25 mouse cellular contexts compared by ENCODE assay signal in the genomic region with DNA sequence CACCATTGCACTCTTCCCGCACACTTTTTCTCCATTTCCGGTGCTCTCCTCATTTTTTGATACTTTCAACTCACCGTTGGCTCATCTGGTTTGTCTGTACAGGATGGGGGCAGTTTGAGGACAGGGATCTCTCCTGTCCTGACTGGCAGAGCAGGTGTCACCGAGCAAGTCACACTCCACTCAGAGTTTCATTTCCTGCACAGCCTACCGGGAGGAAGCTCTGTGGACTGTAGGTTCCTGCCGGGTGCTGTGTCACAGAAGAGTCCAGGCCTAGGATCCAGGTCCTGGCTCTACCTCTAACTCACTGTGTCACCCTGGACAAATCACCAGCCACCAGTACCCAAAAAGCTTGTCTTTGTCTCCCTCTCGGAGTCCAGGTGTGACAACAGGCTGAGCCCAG. TPM values are rescaled to one million over a fixed set of nuclear protein-coding genes. Genes with fewer than 3 reads are reported as not detected.
DNase-seq lines count a peak whose midpoint lies in the region; ATAC-seq lines count a peak whose summit lies in the region.
"Had no signal": no experiment of that assay in that cellular context is flagged by ENCODE, and none has a peak within 500 bp of the region (broad histone marks: within the 10 kb centered on the region; RNA-seq: fewer than 3 reads in every experiment).

No protein-coding gene starts in this region.

- H3K9me3 ChIP-seq in hindbrain, embryonic 13.5 days = no peaks in the 10 kb centered on the region
- no peaks in the 10 kb centered on the region for H3K9me3 ChIP-seq in hindbrain, embryonic 11.5 days (ENCODE audit: control insufficient read depth, low read length)
- H3K9me3 ChIP-seq in neural tube, embryonic 13.5 days = no peaks in the 10 kb centered on the region
- H3K9me3 ChIP-seq in midbrain, embryonic 11.5 days (ENCODE audit: control insufficient read depth, low read length) = no peaks in the 10 kb centered on the region
- H3K9me3 ChIP-seq: embryonic facial prominence, embryonic 12.5 days; embryonic facial prominence, embryonic 15.5 days; heart, embryonic 10.5 days; heart, embryonic 13.5 days had no signal

- H3K27me3 ChIP-seq in hindbrain, embryonic 13.5 days = peaks cover 83% of the 10 kb centered on the region
- peaks cover 65% of the 10 kb centered on the region for H3K27me3 ChIP-seq in hindbrain, embryonic 11.5 days (ENCODE audit: control insufficient read depth, insufficient read depth, low read length)
- H3K27me3 ChIP-seq in neural tube, embryonic 13.5 days = peaks cover 91% of the 10 kb centered on the region
- H3K27me3 ChIP-seq in midbrain, embryonic 11.5 days (ENCODE audit: control insufficient read depth, insufficient read depth, low read length) = peaks cover 56% of the 10 kb centered on the region

- ATAC-seq in hindbrain, embryonic 13.5 days (ENCODE audit: low FRiP score) = no peak
- ATAC-seq in hindbrain, embryonic 11.5 days (ENCODE audit: low FRiP score) = no peak
- ATAC-seq in neural tube, embryonic 13.5 days (ENCODE audit: low read depth) = no peak
- ATAC-seq in granulocyte monocyte progenitor cell, adult 5-6 weeks (replicated peaks; ENCODE audit: poor library complexity, severe bottlenecking) = peak; percentile 64
- no peak for ATAC-seq in midbrain, embryonic 11.5 days (ENCODE audit: low FRiP score)
- ATAC-seq: activated CD4-positive, CD25-positive, alpha-beta regulatory T cell, adult 4 months; CD4-positive, CD25-positive, alpha-beta regulatory T cell, adult 4 months; forebrain, embryonic 14.5 days had no signal

- WGBS in hindbrain, embryonic 13.5 days = 70% methylated on average over 7 of the region's 7 CpGs
- WGBS in hindbrain, embryonic 11.5 days = 66% methylated on average over 7 of the region's 7 CpGs
- WGBS in neural tube, embryonic 13.5 days = 69% methylated on average over 7 of the region's 7 CpGs
- WGBS in midbrain, embryonic 11.5 days = 71% methylated on average over 7 of the region's 7 CpGs

- no peak overlapping the region for H3K4me3 ChIP-seq in hindbrain, embryonic 13.5 days
- no peak overlapping the region for H3K4me3 ChIP-seq in hindbrain, embryonic 11.5 days (ENCODE audit: low read depth, low read length)
- no peak overlapping the region for H3K4me3 ChIP-seq in neural tube, embryonic 13.5 days
- no peak overlapping the region for H3K4me3 ChIP-seq in midbrain, embryonic 11.5 days (ENCODE audit: low read depth, low read length)
- H3K4me3 ChIP-seq: embryonic facial prominence, embryonic 12.5 days; embryonic facial prominence, embryonic 15.5 days; heart, adult 2 months; heart, embryonic 10.5 days; heart, embryonic 13.5 days had no signal

- H3K4me1 ChIP-seq in hindbrain, embryonic 13.5 days (replicated peaks) = peaks cover 36% of the 10 kb centered on the region
- H3K4me1 ChIP-seq in hindbrain, embryonic 11.5 days (replicated peaks; ENCODE audit: control insufficient read depth, insufficient read depth, low read length) = peaks cover 7% of the 10 kb centered on the region
- H3K4me1 ChIP-seq in neural tube, embryonic 13.5 days (replicated peaks) = peaks cover 38% of the 10 kb centered on the region
- peaks cover 19% of the 10 kb centered on the region for H3K4me1 ChIP-seq in midbrain, embryonic 11.5 days (ENCODE audit: control insufficient read depth, insufficient read depth, low read length)

- DNase-seq in hindbrain, embryonic 11.5 days (ENCODE audit: low spot score) = no peak
- no peak for DNase-seq in neural tube, embryonic 10.5 days (ENCODE audit: extremely low spot score, low spot score)
- DNase-seq in midbrain, embryonic 11.5 days (ENCODE audit: low spot score, missing footprints) = no peak
- no peak for DNase-seq in urinary bladder, postnatal 25 days (ENCODE audit: low spot score)
- no peak for DNase-seq in thymus, postnatal 10 days (ENCODE audit: low spot score in 2 of 2)
- DNase-seq: adrenal gland, adult 8-10 months; adrenal gland, postnatal 36 days; cerebellum, adult 9-10 months; forebrain, postnatal 0 days; gastrocnemius, postnatal 25 days; heart, adult 2 months; heart, postnatal 14 days; heart, postnatal 4 days; kidney, adult 11 months had no signal

- no peak overlapping the region for H3K4me2 ChIP-seq in hindbrain, embryonic 13.5 days
- H3K4me2 ChIP-seq in hindbrain, embryonic 11.5 days (replicated peaks; ENCODE audit: low read depth, low read length) = no peak overlapping the region
- no peak overlapping the region for H3K4me2 ChIP-seq in neural tube, embryonic 13.5 days
- no peak overlapping the region for H3K4me2 ChIP-seq in midbrain, embryonic 11.5 days
- H3K4me2 ChIP-seq: embryonic facial prominence, embryonic 12.5 days; embryonic facial prominence, embryonic 15.5 days; heart, embryonic 13.5 days had no signal

- no peaks in the 10 kb centered on the region for H3K36me3 ChIP-seq in hindbrain, embryonic 13.5 days
- H3K36me3 ChIP-seq in hindbrain, embryonic 11.5 days (ENCODE audit: control insufficient read depth, insufficient read depth, low read length) = no peaks in the 10 kb centered on the region
- H3K36me3 ChIP-seq in neural tube, embryonic 13.5 days = no peaks in the 10 kb centered on the region
- H3K36me3 ChIP-seq in midbrain, embryonic 11.5 days (ENCODE audit: control insufficient read depth, insufficient read depth, low read length) = no peaks in the 10 kb centered on the region
- H3K36me3 ChIP-seq: embryonic facial prominence, embryonic 12.5 days; embryonic facial prominence, embryonic 15.5 days; heart, embryonic 10.5 days; heart, embryonic 13.5 days had no signal

- peak overlapping the region; percentile 74; the same call in 1 of the 2 replicates for H3K27ac ChIP-seq in hindbrain, embryonic 13.5 days
- H3K27ac ChIP-seq in hindbrain, embryonic 11.5 days (ENCODE audit: low read depth, low read length) = no peak overlapping the region
- 0 out of 2 replicates have a peak overlapping the region, but pooled peaks have one; percentile 53 for H3K27ac ChIP-seq in neural tube, embryonic 13.5 days (replicated peaks)
- no peak overlapping the region for H3K27ac ChIP-seq in midbrain, embryonic 11.5 days (ENCODE audit: low read depth, low read length)
- H3K27ac ChIP-seq: embryonic facial prominence, embryonic 12.5 days; embryonic facial prominence, embryonic 15.5 days; heart, adult 2 months; heart, embryonic 10.5 days; heart, embryonic 13.5 days had no signal

- H3K9ac ChIP-seq in hindbrain, embryonic 13.5 days = no peak overlapping the region
- H3K9ac ChIP-seq in hindbrain, embryonic 11.5 days (ENCODE audit: low read depth, low read length) = no peak overlapping the region
- H3K9ac ChIP-seq in neural tube, embryonic 13.5 days = no peak overlapping the region
- no peak overlapping the region for H3K9ac ChIP-seq in midbrain, embryonic 11.5 days (ENCODE audit: low read length)
- H3K9ac ChIP-seq: embryonic facial prominence, embryonic 12.5 days; embryonic facial prominence, embryonic 15.5 days; heart, embryonic 13.5 days had no signal

RNA-seq across cellular contexts. Expression of gene Cdh22, which starts 7.1 kb away (rescaled TPM):
- polyA plus RNA-seq in hindbrain, embryonic 13.5 days (2015; fragmentation: Nextera tagmentation; extraction: Ambion mirVana) = 9.4 and 11.4 TPM in 2 replicates
- polyA plus RNA-seq in hindbrain, embryonic 11.5 days (2014; fragmentation: Nextera tagmentation; extraction: Ambion mirVana) = 4.6 and 5.6 TPM in 2 replicates
- 11.1 and 11.4 TPM in 2 replicates for polyA plus RNA-seq in neural tube, embryonic 13.5 days (2015; fragmentation: Nextera tagmentation; extraction: Ambion mirVana)
- not detected in 2 replicates for total RNA-seq in granulocyte monocyte progenitor cell, adult 5-6 weeks (2014; fragmentation: Nextera tagmentation)
- not detected in 2 replicates for total RNA-seq in granulocyte monocyte progenitor cell, adult 5-6 weeks (2017)
- polyA plus RNA-seq in midbrain, embryonic 11.5 days (2014; fragmentation: Nextera tagmentation; extraction: Ambion mirVana) = 4.8 and 6.4 TPM in 2 replicates
- polyA plus RNA-seq: activated CD4-positive, CD25-positive, alpha-beta regulatory T cell, adult 4 months; CD4-positive, CD25-positive, alpha-beta regulatory T cell, adult 4 months; gonadal fat pad, adult 2 months had no signal

RNA-seq across cellular contexts. Expression of gene Slc35c2, which starts 45.9 kb away (rescaled TPM):
- 61.5 and 68.1 TPM in 2 replicates for polyA plus RNA-seq in hindbrain, embryonic 13.5 days (2015; fragmentation: Nextera tagmentation; extraction: Ambion mirVana)
- 45.8 and 51.0 TPM in 2 replicates for polyA plus RNA-seq in hindbrain, embryonic 11.5 days (2014; fragmentation: Nextera tagmentation; extraction: Ambion mirVana)
- polyA plus RNA-seq in neural tube, embryonic 13.5 days (2015; fragmentation: Nextera tagmentation; extraction: Ambion mirVana) = 51.3 and 57.3 TPM in 2 replicates
- total RNA-seq in granulocyte monocyte progenitor cell, adult 5-6 weeks (2014; fragmentation: Nextera tagmentation) = 90.6 and 93.9 TPM in 2 replicates
- total RNA-seq in granulocyte monocyte progenitor cell, adult 5-6 weeks (2017) = 79.6 and 89.9 TPM in 2 replicates
- 49.5 and 49.7 TPM in 2 replicates for polyA plus RNA-seq in midbrain, embryonic 11.5 days (2014; fragmentation: Nextera tagmentation; extraction: Ambion mirVana)

Comparison
In these comparisons a context has a peak if more than half of its experiments do, and no peak if none do; other contexts are left out.
1. H3K27ac ChIP-seq: peak in hindbrain, embryonic 13.5 days (single experiment) and neural tube, embryonic 13.5 days (single experiment); none in hindbrain, embryonic 11.5 days (single experiment) and midbrain, embryonic 11.5 days (single experiment).